Mouse (Mus musculus) CH12.LX (cell line): ENCODE measurements around the gene Akr1b10. TPM values are rescaled to one million over a fixed set of nuclear protein-coding genes. Genes with fewer than 3 reads are reported as not detected.

Experiments used
- DNase-seq: peaks from one replicate; pipeline ENCODE4 v3.0.0-alpha.2; 2013; ENCODE audit errors: extremely low read depth
- H3K27ac ChIP-seq: 2 replicates; pipeline ENCODE4 v1.5.1; 2012; ENCODE audit warnings: low read depth, mild to moderate bottlenecking, control low read depth, moderate library complexity; ENCODE audit not compliant: insufficient read depth
- H3K27me3 ChIP-seq: replicated peaks from 2 replicates; pipeline ENCODE3; 2012; ENCODE audit warnings: inconsistent platforms
- H3K36me3 ChIP-seq, 2 experiments: replicated peaks in 1 of 2; 2 replicates each; pipeline versions ENCODE3 to v1.6.1; 2012; ENCODE audit warnings: inconsistent platforms in 1 of 2, low read length in 1 of 2, mild to moderate bottlenecking in 1 of 2, mixed read lengths in 1 of 2, moderate library complexity in 1 of 2; ENCODE audit not compliant: control insufficient read depth in 1 of 2, insufficient read depth in 1 of 2
- H3K4me1 ChIP-seq, 2 experiments: 2 replicates each; pipeline ENCODE4 v1.6.1; 2012; ENCODE audit warnings: inconsistent platforms in 1 of 2, moderate library complexity in 1 of 2; ENCODE audit not compliant: insufficient read depth in 2 of 2, control insufficient read depth in 1 of 2
- H3K4me2 ChIP-seq: 2 replicates; pipeline ENCODE4 v1.6.1; 2012; ENCODE audit warnings: low read depth, mild to moderate bottlenecking, control low read depth; ENCODE audit not compliant: poor library complexity, insufficient read depth, severe bottlenecking
- H3K4me3 ChIP-seq, 3 experiments: fragments of 150-350 bp in 1 of 3; sonication (generic) in 1 of 3; replicated peaks in 1 of 3; 2 replicates each; pipeline versions ENCODE3 to v1.5.1; 2011 to 2012; ENCODE audit warnings: low read depth in 2 of 3, low read length in 2 of 3, mild to moderate bottlenecking in 2 of 3, moderate library complexity in 2 of 3, control low read depth in 1 of 3, improper control_type of control experiment in 1 of 3, inconsistent platforms in 1 of 3, mixed read lengths in 1 of 3; ENCODE audit not compliant: poor library complexity in 1 of 3
- H3K79me2 ChIP-seq: replicated peaks from 2 replicates; pipeline ENCODE4 v1.6.1; 2012; ENCODE audit warnings: mild to moderate bottlenecking, moderate library complexity; ENCODE audit not compliant: control insufficient read depth, poor library complexity, insufficient read depth, severe bottlenecking; ENCODE audit errors: extremely low read depth
- H3K9ac ChIP-seq: 2 replicates; pipeline ENCODE4 v1.6.1; 2012; ENCODE audit warnings: low read depth, mild to moderate bottlenecking, control low read depth, moderate library complexity; ENCODE audit not compliant: insufficient read depth
- H3K9me3 ChIP-seq: replicated peaks from 2 replicates; pipeline ENCODE3; 2012; ENCODE audit warnings: low read length, inconsistent platforms, mixed read lengths
- CHD2 ChIP-seq: IDR thresholded peaks from 2 replicates; pipeline ENCODE4 v1.6.1; 2011; ENCODE audit warnings: low read length, improper control_type of control experiment
- CTCF ChIP-seq, 2 experiments: IDR thresholded peaks in 1 of 2; conservative IDR thresholded peaks in 1 of 2; 2 replicates each; pipeline ENCODE4 v1.5.1; 2011 to 2012; ENCODE audit warnings: low read depth in 2 of 2, low read length in 2 of 2, improper control_type of control experiment in 1 of 2, inconsistent platforms in 1 of 2, mild to moderate bottlenecking in 1 of 2, moderate library complexity in 1 of 2
- ELF1 ChIP-seq: IDR thresholded peaks from 2 replicates; pipeline ENCODE4 v1.6.1; 2014; ENCODE audit warnings: low read depth, mild to moderate bottlenecking, inconsistent platforms, low read length, improper control_type of control experiment
- HCFC1 ChIP-seq: IDR thresholded peaks from 2 replicates; pipeline ENCODE4 v1.6.1; 2012; ENCODE audit warnings: low read depth, mild to moderate bottlenecking, inconsistent platforms, low read length, improper control_type of control experiment
- IRF4 ChIP-seq: IDR thresholded peaks from 2 replicates; pipeline ENCODE4 v1.6.1; 2014; ENCODE audit warnings: low read depth, mild to moderate bottlenecking, inconsistent platforms, low read length, improper control_type of control experiment
- JUN ChIP-seq: IDR thresholded peaks from 2 replicates; pipeline ENCODE4 v1.6.1; 2011; ENCODE audit warnings: low read depth, mild to moderate bottlenecking, low read length, improper control_type of control experiment, moderate library complexity; ENCODE audit not compliant: insufficient read depth
- JUND ChIP-seq: conservative IDR thresholded peaks from 2 replicates; pipeline ENCODE4 v1.6.1; 2011; ENCODE audit warnings: low read depth, low read length, improper control_type of control experiment
- MAX ChIP-seq: IDR thresholded peaks from 2 replicates; pipeline ENCODE4 v1.6.1; 2011; ENCODE audit warnings: low read length, improper control_type of control experiment
- MAZ ChIP-seq: IDR thresholded peaks from 2 replicates; pipeline ENCODE4 v1.6.1; 2012; ENCODE audit warnings: low read depth, mild to moderate bottlenecking, inconsistent platforms, low read length, improper control_type of control experiment, moderate library complexity
- MEF2A ChIP-seq: IDR thresholded peaks from 2 replicates; pipeline ENCODE4 v1.6.1; 2014; ENCODE audit warnings: low read depth, mild to moderate bottlenecking, inconsistent platforms, low read length, improper control_type of control experiment, borderline replicate concordance
- MXI1 ChIP-seq: IDR thresholded peaks from 2 replicates; pipeline ENCODE4 v1.6.1; 2011; ENCODE audit warnings: mild to moderate bottlenecking, low read depth, low read length, improper control_type of control experiment
- MYC ChIP-seq: IDR thresholded peaks from 2 replicates; pipeline ENCODE4 v1.6.1; 2011; ENCODE audit warnings: low read depth, mild to moderate bottlenecking, improper control_type of control experiment, low read length
- POLR2AphosphoS2 ChIP-seq: IDR thresholded peaks from 2 replicates; pipeline ENCODE4 v1.6.1; 2011; ENCODE audit warnings: low read depth, low read length, improper control_type of control experiment
- RAD21 ChIP-seq: IDR thresholded peaks from 2 replicates; pipeline ENCODE4 v1.6.1; 2011; ENCODE audit warnings: low read depth, mild to moderate bottlenecking, low read length, improper control_type of control experiment, moderate library complexity
- SIN3A ChIP-seq: IDR thresholded peaks from 2 replicates; pipeline ENCODE4 v1.6.1; 2012; ENCODE audit warnings: low read length, improper control_type of control experiment, inconsistent platforms
- SMC3 ChIP-seq: IDR thresholded peaks from 2 replicates; pipeline ENCODE4 v1.6.1; 2011; ENCODE audit warnings: low read depth, low read length, improper control_type of control experiment
- TCF12 ChIP-seq: IDR thresholded peaks from 2 replicates; pipeline ENCODE4 v1.6.1; 2014; ENCODE audit warnings: low read depth, mild to moderate bottlenecking, inconsistent platforms, low read length, improper control_type of control experiment
- ZC3H11A ChIP-seq: IDR thresholded peaks from 2 replicates; pipeline ENCODE4 v1.6.1; 2012; ENCODE audit warnings: low read depth, mild to moderate bottlenecking, inconsistent platforms, low read length, improper control_type of control experiment
- ZKSCAN1 ChIP-seq: IDR thresholded peaks from 2 replicates; pipeline ENCODE4 v1.6.1; 2012; ENCODE audit warnings: low read depth, inconsistent platforms, low read length, improper control_type of control experiment, borderline replicate concordance
- dilution Hi-C: fragments of 300-500 bp; cut with MboI; formaldehyde crosslinking; loops from 2 replicates; pipeline ENCODE4 v1.14.3; 2020; ENCODE audit warnings: low sequenced_read_pairs; ENCODE audit not compliant: extremely low pct_unique_long_range_greater_than_20kb, extremely low pct_ligation_motif_present
- in situ Hi-C: fragments of 300-500 bp; cut with MboI; formaldehyde crosslinking; loops from 3 replicates; pipeline ENCODE4 v1.14.3; 2019; ENCODE audit warnings: low sequenced_read_pairs, low pct_ligation_motif_present, low pct_unique_long_range_greater_than_20kb, mixed read lengths
- polyA plus RNA-seq: library from polyadenylated mRNA; unstranded; fragments of >175 nt; gene quantifications from 2 replicates; pipeline ENCODE4 v1.2.1, GENCODE M21; 2012; ENCODE audit warnings: low read depth; ENCODE audit not compliant: insufficient read length
- total RNA-seq, 2 experiments: library from RNA; depleted of rRNA; stranded (reverse); fragments of 300-350 nt in 1 of 2; fragments of >200 nt in 1 of 2; gene quantifications; 2 replicates each; pipeline ENCODE4 v1.2.3; 2012 to 2014

Gene Akr1b10
- total and polyA plus RNA-seq, 3 experiments = 20.3 to 34.7 (median 29.6) TPM

- peaks cover 4 to 35% of the 10 kb centered on the region in 2 experiments; a peak in 3 of 4 replicates for H3K4me1 ChIP-seq
- in situ Hi-C loops (loop anchor here (10.0 kb wide), 1 partner anchor 49 kb away; no protein-coding TSS in a partner anchor), dilution Hi-C loops (no loop called here)
- no peaks in the 10 kb centered on the region for H3K27me3 ChIP-seq
- no peak overlapping the region for H3K27ac ChIP-seq
- no peak for TF ChIP-seq ELF1
- TF ChIP-seq CTCF (conservative IDR thresholded peaks at IDR 0.05 in 1 of 2, IDR thresholded peaks at IDR 0.05 in 1 of 2; ENCODE audit: low read depth in 2 of 2, low read length in 2 of 2) = peak in 1 of 2 experiments; percentile 30; a peak in 1 of 4 replicates
- peak; percentile 35; the same call in 1 of the 2 replicates for TF ChIP-seq CHD2
- H3K79me2 ChIP-seq = no peaks in the 10 kb centered on the region
- DNase-seq = peak; percentile 16
- H3K9me3 ChIP-seq = no peaks in the 10 kb centered on the region
- H3K9ac ChIP-seq = peak overlapping the region; percentile 25; the same call in 1 of the 2 replicates
- H3K36me3 ChIP-seq = no peaks in the 10 kb centered on the region
- H3K4me3 ChIP-seq = peak overlapping the region in 1 of 3 experiments; percentile 35
- H3K4me2 ChIP-seq = peak overlapping the region; percentile 83
Observed at GRCm38 (mm10) chr6:34344135-34344850, 39.7 kb upstream of the Akr1b10 start.

- DNase-seq = peak; percentile 40
- Histone ChIP-seq H3K4me2 (peak overlapping the region; percentile 83), H3K9ac (peak overlapping the region; percentile 25; the same call in 1 of the 2 replicates), H3K9me3 (no peaks in the 10 kb centered on the region), H3K36me3 (no peaks in the 10 kb centered on the region), H3K27me3 (no peaks in the 10 kb centered on the region), H3K4me3 (peak overlapping the region in 1 of 3 experiments; percentile 35), H3K27ac (no peak overlapping the region), H3K4me1 (peaks cover 4 to 35% of the 10 kb centered on the region in 2 experiments; a peak in 3 of 4 replicates), H3K79me2 (no peaks in the 10 kb centered on the region)
- TF ChIP-seq TCF12 (0 out of 2 replicates have a peak, but pooled peaks have one; percentile 12), MEF2A (no peak), HCFC1 (no peak)
- in situ Hi-C loops = loop anchor here (5.0 to 10.0 kb wide), 2 partner anchors 33 to 50 kb away; no protein-coding TSS in a partner anchor
- dilution Hi-C loops = no loop called here
Observed at GRCm38 (mm10) chr6:34344935-34345334, 39.1 kb upstream of the Akr1b10 start.

- no peak overlapping the region for H3K9ac ChIP-seq
- in situ Hi-C loops = loop anchor here (5.0 to 10.0 kb wide), 2 partner anchors 34 to 51 kb away; no protein-coding TSS in a partner anchor
- H3K27me3 ChIP-seq = no peaks in the 10 kb centered on the region
- H3K27ac ChIP-seq = no peak overlapping the region
- no peak for TF ChIP-seq POLR2AphosphoS2
- TF ChIP-seq ZKSCAN1 = no peak
- TF ChIP-seq MAZ = peak; percentile 86
- TF ChIP-seq SIN3A = peak; percentile 58; the same call in 1 of the 2 replicates
- TF ChIP-seq IRF4 = 0 out of 2 replicates have a peak, but pooled peaks have one; percentile 15
- TF ChIP-seq JUN = no peak
- TF ChIP-seq ZC3H11A = peak; percentile 52
- peak; percentile 97 for TF ChIP-seq SMC3
- peak; percentile 97 for TF ChIP-seq RAD21
- TF ChIP-seq CTCF (conservative IDR thresholded peaks at IDR 0.05 in 1 of 2, IDR thresholded peaks at IDR 0.05 in 1 of 2; ENCODE audit: low read depth in 2 of 2, low read length in 2 of 2) = peak; percentile 66 to 92
- no peak for TF ChIP-seq JUND
- TF ChIP-seq MXI1 = no peak
- TF ChIP-seq MAX = 0 out of 2 replicates have a peak, but pooled peaks have one; percentile 19
- TF ChIP-seq MYC = peak; percentile 50; the same call in 1 of the 2 replicates
- H3K79me2 ChIP-seq = no peaks in the 10 kb centered on the region
- dilution Hi-C loops = no loop called here
- peaks cover 4 to 38% of the 10 kb centered on the region in 2 experiments; a peak in 3 of 4 replicates for H3K4me1 ChIP-seq
- DNase-seq = peak; percentile 80
- no peaks in the 10 kb centered on the region for H3K9me3 ChIP-seq
- H3K4me3 ChIP-seq = no peak overlapping the region
- no peak overlapping the region for H3K4me2 ChIP-seq
- no peaks in the 10 kb centered on the region for H3K36me3 ChIP-seq
Observed at GRCm38 (mm10) chr6:34346096-34346898, 37.7 kb upstream of the Akr1b10 start.
